Mouse (Mus musculus) mesoderm, embryonic 11.5 days (tissue): ENCODE data around the gene Trpt1.
A peak's percentile ranks its signal among the peaks of the same experiment; 100 is the strongest.
"Not testable (repeated sequence)": the region's sequence is repeated elsewhere in the genome, so short reads cannot be mapped to it uniquely, and the experiment has no call there.

Experiments
- DNase-seq: peaks from one replicate; pipeline ENCODE4 v3.0.0-alpha.2; 2012; ENCODE audit warnings: low read depth, low spot score

Trpt1 gene

DNA sequence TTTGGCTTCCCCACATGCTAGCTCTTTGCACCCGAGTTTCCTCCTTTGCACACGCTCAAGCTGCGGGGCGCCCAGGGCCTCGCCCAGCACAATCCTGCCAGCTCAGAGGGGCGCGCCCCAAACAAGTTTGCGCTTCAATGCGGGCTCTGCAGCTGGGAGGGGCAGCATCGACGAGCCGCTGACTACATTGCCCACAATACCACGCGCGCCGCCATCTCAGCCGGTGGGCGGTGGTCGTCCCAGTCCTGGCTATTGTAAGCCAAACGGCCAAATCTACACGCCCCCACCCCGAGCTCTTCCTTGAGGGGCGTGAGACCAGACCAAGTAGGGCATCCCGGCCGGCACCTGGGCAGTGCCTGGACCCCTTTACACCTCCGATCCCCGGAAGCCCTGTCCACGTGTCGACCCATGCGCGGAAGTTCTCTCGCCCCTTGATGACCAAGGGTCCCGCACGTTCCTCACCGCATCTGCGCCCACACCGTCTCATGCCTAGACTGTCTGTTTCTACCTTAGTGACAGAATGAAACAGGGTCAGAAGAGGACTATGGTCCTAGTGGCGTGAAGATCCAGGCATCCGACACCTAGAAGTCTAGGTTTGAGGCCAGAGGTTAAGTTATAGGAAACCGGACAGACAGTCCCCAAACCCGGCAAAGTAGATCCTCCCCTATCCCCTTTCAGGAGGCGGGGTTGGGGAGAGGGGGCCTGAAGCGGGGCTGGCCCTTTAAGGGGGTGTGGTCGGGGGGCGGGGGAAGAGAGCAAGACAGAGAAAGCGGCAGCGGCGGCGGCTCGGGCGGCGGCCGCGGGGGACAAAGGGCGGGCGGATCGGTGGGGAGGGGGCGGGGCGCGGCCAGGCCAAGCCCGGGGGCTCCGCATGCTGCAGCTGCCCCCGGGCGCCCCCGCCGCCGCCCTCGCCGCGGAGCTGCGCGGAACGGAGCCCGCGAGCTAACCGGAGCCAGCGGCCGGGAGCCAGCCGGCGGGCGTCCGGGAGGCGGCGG lies 21.4 kb upstream of the Trpt1 start, which contains the start of gene Ppp1r14b:
TSS of gene Ppp1r14b (plus strand) at position 758 of the 995 bp plus-strand sequence.
- peak; percentile 89 for DNase-seq

DNA sequence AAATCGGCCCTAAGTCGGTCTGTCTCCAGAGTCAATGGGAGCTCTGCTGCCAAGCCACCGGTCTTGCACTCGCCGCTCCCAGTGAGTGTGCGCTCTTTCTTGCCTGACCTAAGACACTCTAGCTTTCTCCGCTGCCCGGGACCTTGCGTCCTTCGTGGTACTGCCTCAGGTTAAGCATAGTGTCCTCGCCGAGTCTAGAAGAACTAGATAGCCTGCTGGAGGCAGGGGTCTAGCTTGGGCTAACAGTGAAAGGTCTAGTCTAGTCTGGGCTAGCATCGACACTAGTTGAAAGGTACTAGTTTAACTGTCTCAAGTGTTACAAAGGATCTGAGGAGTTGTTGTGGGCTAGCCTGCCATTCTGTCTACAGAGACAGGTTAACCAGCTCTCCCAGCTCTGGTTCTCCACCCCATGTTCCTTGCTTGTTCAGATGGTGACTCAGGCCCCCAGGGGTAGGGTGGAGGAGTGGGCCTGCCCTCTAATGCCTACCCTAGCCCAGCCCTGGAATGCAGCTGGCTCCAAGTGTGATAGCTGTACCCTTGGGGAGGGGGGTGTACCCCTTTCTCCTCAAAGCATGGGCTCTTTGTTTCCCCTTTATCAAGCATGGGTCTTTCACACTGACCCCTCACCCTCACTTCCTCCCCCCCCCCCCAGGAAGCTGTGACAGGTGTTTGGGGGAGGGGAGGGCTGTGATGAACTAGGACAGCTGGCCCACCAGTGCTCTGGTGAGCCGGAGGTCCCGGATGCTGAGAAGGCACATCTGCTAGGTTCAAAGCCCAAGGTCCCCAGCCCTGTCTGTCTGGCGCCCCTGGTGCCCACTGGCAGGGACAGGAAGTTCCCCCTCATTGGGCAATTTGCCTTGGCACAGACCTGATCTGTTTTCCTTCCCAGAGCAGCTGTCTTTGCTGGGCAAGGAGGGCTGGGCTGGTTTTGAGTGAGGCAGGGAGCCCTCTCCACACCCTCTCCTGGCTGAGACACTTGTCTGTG lies 20.1 kb upstream of the Trpt1 start, which contains the start of gene Plcb3:
TSS of gene Plcb3 (minus strand) at position 934 of the 985 bp plus-strand sequence.
- peak; percentile 83 for DNase-seq

GRCm38 (mm10) chr19:6977759-6978638 lies 17.9 kb upstream of the Trpt1 start:
- DNase-seq: no peak

DNA sequence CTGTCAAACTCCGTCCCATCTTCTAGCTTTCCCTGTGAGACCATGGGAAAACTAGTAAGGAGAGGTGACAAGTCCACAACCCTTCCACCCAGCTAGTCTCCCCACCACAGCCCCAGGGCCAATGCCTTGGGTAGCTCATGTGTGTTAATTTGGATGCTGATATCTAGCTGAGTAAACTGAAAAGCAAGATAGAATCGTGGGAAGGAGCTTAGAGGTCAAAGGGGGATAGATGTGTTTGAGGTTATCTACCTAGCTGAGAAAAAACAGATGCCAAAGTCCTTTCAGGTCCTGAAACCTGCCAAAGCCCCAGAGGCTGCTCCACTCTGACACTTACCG lies 17.3 kb upstream of the Trpt1 start:
- no peak for DNase-seq

DNA sequence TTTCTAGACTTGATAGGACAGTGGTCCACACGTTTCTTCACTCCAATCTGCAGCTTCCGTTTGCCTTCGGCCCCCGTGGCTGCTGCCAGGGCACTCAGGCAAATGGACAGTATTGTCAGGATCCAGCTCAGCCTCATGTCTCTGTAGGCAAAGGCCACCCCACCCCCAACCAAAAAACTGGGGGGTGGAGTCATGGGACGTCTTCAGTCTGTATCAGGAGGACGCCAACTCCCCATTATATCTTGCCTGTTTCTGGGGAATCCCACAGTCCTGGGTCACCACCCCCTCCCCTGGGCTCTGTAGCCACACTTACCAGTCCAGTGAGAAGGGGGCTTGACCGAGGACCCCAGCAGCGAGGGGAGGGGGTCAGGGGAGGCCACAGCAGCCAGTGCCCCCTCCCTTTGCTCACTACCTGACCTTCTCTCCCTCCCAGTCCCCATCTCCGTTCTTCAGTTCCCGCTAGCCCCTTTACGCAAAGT lies 16.9 kb upstream of the Trpt1 start:
- DNase-seq: peak; percentile 43

DNA sequence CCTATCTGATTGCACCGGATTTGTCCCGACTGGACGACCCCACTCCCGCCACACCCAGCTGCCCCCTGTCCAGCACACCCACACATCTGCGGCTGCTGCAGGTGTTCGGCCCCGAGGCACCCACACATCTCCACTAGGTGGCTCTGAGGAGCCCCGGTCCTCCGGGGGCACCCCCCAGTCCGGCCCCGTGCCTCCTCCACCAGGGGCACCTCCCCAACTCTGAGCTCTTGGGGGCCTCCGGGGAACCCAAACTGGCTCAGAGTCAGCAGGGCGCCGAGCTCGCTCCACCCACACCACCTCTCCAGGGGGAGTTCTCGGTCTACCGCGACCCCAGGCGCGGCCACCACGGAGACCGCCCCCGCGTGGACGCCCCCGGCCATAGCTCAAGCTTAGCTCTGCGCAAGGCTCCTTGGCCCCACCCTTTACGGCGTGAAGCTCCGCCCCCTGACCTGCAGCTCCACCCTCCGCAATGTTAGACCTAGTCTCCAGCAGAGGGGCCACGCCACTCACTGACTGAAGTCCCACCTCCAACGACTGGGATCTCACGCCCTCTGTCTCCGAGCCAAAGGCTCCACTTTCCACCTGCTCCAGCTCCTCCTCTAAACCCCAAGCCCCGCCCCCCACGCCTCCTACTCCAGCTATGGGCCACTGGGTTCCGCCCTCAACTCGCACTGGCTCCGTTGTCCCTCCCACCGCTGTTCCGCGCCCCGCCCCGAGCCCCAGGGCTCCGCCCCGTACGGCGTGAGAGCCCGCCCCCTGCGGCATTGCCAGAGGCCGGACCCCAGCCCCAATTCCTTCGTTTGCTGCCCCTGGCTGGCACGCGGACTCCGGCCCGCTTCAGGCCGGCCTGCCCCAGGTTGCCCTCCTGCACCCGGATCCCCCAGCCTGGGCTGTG lies 16.2 kb upstream of the Trpt1 start:
- peak; percentile 99 for DNase-seq

DNA sequence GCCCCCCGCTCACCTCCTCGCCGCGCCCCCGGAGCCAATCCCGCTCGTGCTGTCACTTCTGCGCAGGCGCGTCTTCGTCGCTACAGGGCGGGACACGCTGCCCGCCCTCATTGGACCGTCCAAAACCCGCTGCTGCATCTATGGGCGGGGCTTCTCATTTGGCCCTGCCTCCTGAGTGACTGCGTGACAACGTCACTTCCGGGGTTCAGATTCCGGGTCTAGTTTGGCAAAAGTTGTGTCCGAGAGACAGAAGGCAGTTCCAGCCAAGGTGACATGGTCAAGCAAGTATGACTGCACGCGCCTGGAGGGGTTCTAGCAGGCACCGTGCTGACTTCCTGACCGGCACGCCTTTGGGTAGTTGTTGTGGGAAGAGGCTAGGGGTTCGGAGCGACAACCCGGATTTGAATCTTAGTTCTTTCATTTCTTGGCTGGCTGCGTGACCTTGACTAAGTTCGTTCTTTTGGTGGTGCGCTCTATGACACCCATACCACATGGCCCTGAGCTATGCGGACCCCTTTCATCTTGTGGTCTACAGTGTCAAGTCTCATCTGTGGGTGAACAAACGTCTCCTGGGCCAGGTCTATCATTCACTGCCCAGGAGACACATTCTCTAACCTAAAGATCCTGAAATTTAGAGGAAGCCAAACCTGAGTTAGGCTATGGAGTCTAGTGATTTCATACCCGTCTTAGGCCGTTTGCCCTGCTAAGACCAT lies 15.4 kb upstream of the Trpt1 start, which contains the start of gene Fkbp2:
TSS of gene Fkbp2 (minus strand) at position 121 of the 713 bp plus-strand sequence.
- DNase-seq: peak; percentile 99

- DNase-seq: no peak
Measured at GRCm38 (mm10) chr19:6981465-6981864, 14.5 kb upstream of the Trpt1 start.

DNA sequence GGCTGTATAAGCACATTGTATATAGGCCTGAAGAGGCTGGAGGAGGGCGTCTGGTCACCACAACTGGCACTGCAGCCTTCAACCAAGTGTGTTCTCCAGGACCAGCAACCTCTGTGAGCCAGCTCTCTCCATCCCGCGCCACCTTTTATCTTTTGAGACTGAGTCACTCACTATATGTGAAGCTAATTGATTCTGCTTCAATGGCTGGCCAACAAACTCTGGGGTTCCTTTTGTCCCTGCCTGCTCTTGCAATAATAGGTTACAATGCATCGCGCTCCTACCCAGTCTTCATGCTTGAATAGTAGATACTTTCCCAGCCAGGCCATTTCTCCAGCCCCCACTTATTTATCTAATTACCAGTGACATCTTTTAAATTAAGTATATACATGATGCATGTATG lies 12.3 kb upstream of the Trpt1 start:
- DNase-seq: no peak

DNA sequence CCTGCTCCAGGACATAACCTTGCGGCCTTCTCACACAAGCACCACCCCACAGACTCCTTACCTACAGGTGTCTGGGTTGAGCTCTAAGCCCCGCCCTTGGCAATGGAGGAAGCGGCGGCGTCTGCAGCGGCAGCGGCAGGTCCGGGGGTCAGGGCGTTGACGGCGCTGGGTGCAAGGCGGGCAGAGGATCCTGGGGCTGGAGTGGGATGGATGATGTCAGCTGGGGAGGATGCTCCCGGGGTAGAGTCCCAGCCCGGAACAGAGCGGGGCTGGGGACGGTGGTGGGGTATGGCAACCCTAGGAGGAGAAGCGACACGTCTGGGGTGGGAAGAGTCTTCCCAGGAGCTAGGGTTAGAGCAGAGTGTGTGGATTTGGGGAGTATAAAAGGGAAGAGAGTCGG lies 10.6 kb upstream of the Trpt1 start:
- no peak for DNase-seq

DNA sequence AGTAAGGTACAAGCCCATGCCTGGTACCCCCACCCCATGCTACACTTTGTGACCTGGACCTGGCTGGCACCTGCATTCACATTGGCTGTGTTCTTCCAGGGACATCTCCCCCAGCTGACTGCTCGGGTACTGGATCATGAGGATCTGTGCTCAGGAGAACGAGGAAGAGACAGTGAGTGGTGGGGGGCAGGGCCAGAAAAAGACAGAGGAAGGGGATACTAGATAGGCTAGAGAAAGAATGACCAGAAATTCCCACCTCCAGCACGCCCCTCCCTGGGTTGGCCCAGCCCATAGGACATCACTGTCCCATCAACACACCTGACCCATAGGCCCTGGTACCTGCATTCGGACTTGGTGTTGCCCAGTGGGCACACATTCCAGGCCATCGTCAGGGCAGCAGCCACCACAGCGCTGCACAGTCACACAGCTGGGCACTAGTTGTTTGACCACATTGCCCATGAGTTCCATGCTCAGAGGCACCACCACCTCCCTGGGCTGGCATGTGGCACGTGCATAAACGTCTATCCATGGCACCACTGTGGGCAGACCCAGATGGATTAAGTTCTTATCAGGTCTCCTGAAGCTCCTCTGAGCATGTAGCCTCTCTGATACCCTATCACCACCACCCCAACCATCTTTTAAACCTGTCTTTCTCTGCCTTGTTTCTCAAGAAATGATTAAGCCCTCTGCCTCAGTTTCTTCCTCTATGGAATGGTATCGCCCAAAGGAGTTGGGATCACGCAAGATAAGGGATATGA lies 9.8 kb upstream of the Trpt1 start:
- DNase-seq: no peak

- DNase-seq: peak; percentile 47
Measured at GRCm38 (mm10) chr19:6987061-6987903, 8.6 kb upstream of the Trpt1 start, which contains the start of gene Vegfb. Vegfb (minus strand) TSS chr19:6987651.

DNA sequence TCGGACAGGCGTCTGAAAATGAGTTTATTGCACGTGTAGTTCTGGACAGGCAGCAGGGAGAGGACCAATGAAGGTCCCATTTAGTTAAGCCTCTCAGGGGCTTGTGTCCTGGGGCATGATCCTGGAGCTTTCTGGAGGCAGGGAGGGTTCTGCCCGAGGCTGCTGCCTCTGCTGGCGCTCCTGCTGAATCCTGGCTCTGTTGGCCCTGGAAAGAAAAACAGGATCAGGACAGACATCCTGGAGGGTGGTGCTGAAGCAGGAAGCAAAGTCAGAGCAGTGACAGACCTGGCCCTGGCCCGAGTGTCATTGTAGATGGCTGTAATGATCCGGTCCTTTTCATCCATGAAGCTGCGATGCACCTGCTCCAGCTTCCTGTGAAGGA lies 8.0 kb upstream of the Trpt1 start:
- DNase-seq: no peak

DNA sequence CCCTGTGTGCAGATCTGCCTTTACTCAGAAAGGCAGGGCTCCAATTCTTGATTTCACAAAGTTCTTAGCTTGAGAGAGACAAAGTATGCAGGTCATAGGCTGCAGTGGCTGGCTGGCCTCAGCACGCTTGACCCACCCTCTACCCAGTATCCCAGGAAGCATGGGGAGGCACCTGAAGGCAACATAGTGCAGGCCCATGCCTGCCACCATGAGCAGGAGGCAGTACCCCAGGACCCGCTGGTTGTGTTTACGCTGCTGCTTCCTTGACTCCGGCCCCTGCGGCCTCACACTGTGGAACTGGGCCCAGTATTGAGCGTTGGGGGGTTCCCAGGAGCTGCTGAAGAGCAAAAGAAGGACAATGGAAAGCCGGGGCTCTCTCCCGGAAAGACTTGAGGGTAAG lies 6.7 kb upstream of the Trpt1 start:
- no peak for DNase-seq

DNA sequence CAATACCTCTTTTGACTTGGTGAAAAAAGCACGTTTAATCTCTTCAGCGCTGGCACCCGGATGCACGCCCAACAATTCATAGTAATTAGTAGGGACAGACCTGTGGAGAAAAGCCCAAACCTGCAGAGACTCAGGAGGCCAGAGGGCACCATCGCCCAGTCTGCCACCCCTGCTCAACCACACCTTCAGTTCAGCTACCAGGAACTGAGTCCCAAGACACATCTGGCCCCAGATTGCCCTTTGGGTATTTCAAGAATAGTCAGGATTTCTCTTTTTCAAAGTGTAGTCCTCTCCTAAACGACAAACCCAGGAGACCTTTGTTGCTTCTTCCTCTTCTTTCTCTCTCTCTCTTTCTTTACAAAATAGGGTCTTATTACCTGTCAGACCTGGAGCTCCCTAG lies 5.2 kb upstream of the Trpt1 start:
- no peak for DNase-seq

GRCm38 (mm10) chr19:6991166-6991565 lies 4.8 kb upstream of the Trpt1 start:
- DNase-seq: not testable (repeated sequence)
